Mouse (Mus musculus) midbrain, embryonic 13.5 days (tissue): Measurements from ENCODE around the gene Ms4a4c. TPM values are rescaled to one million over a fixed set of nuclear protein-coding genes. Genes with fewer than 3 reads are reported as not detected.
"Not testable (repeated sequence)": the region's sequence is repeated elsewhere in the genome, so short reads cannot be mapped to it uniquely, and the experiment has no call there.

Experiments
- ATAC-seq: fragments of 200-750 bp; cut with Nextera tagmentation; 2 replicates; pipeline ENCODE4 v1.8.0; 2017; ENCODE audit warnings: mild to moderate bottlenecking, moderate TSS enrichment, moderate library complexity
- H3K27ac ChIP-seq: fragments of 300-500 bp; sonication (generic); 2 replicates; pipeline ENCODE4 v1.5.1; 2015; ENCODE audit warnings: inconsistent platforms, mild to moderate bottlenecking, moderate library complexity
- H3K27me3 ChIP-seq: fragments of 300-500 bp; sonication (generic); 2 replicates; pipeline ENCODE4 v1.6.1; 2015; ENCODE audit warnings: mild to moderate bottlenecking, inconsistent platforms
- H3K36me3 ChIP-seq: fragments of 300-500 bp; sonication (generic); 2 replicates; pipeline ENCODE4 v1.6.1; 2015; ENCODE audit warnings: mild to moderate bottlenecking, inconsistent platforms
- H3K4me1 ChIP-seq: fragments of 300-500 bp; sonication (generic); replicated peaks from 2 replicates; pipeline ENCODE4 v1.6.1; 2015; ENCODE audit warnings: inconsistent platforms
- H3K4me2 ChIP-seq: fragments of 300-500 bp; sonication (generic); replicated peaks from 2 replicates; pipeline ENCODE4 v1.6.1; 2015; ENCODE audit warnings: moderate library complexity, mild to moderate bottlenecking, inconsistent platforms
- H3K4me3 ChIP-seq: fragments of 300-500 bp; sonication (generic); replicated peaks from 2 replicates; pipeline ENCODE4 v1.5.1; 2015; ENCODE audit warnings: mild to moderate bottlenecking, inconsistent platforms
- H3K9ac ChIP-seq: fragments of 300-500 bp; sonication (generic); replicated peaks from 2 replicates; pipeline ENCODE4 v1.6.1; 2015; ENCODE audit warnings: mild to moderate bottlenecking, inconsistent platforms
- H3K9me3 ChIP-seq: fragments of 300-500 bp; sonication (generic); 2 replicates; pipeline ENCODE4 v1.6.1; 2016; ENCODE audit warnings: mild to moderate bottlenecking, inconsistent platforms
- WGBS: fragments of 180-500 bp; shearing (Covaris S2); methylation state at CpG from one replicate; pipeline ENCODE4 v1.1.7; 2015; 5-methylcytosine and 5-hydroxymethylcytosine counted together
- polyA plus RNA-seq: library from polyadenylated mRNA; unstranded; fragments of >200 nt; fragmentation: Nextera tagmentation; extraction: Ambion mirVana; gene quantifications from 2 replicates; pipeline ENCODE4 v1.2.1, GENCODE M21; 2015

The Ms4a4c gene
- polyA plus RNA-seq, 1 experiment from 2014 or later: not detected

GRCm38 (mm10) chr19:11468361-11468760 is 63.8 kb downstream of the Ms4a4c start:
- not testable (repeated sequence) for H3K27me3 ChIP-seq

GRCm38 (mm10) chr19:11469215-11469614 is 64.6 kb downstream of the Ms4a4c start, which contains the start of gene Ms4a6c:
Gene Ms4a6c (plus strand): TSS chr19:11469366.
- H3K4me3 ChIP-seq, H3K36me3 ChIP-seq, H3K4me2 ChIP-seq, ATAC-seq, H3K9ac ChIP-seq, H3K27me3 ChIP-seq, H3K27ac ChIP-seq, H3K9me3 ChIP-seq, H3K4me1 ChIP-seq: not testable (repeated sequence)
- 95% methylated on average over 4 of the region's 4 CpGs for WGBS

More at GRCm38 (mm10) chr19:11468361-11468760, 63.8 kb downstream of the Ms4a4c start:
- ATAC-seq, H3K9me3 ChIP-seq, H3K4me1 ChIP-seq, H3K9ac ChIP-seq, H3K36me3 ChIP-seq, H3K27ac ChIP-seq, H3K4me2 ChIP-seq, H3K4me3 ChIP-seq: not testable (repeated sequence)
- WGBS: 57% methylated on average over 1 of the region's 1 CpGs

Other genes starting within 250 kb of the Ms4a4c start
- gene 1700025F22Rik, start 239.4 kb upstream of the Ms4a4c start, polyA plus RNA-seq: not detected in 2 replicates
- not detected in 2 replicates for gene Ms4a13, start 208.0 kb upstream of the Ms4a4c start, polyA plus RNA-seq
- gene Ms4a12, start 172.3 kb upstream of the Ms4a4c start, polyA plus RNA-seq: not detected in 2 replicates
- gene Ms4a1, start 138.5 kb upstream of the Ms4a4c start, polyA plus RNA-seq: not detected in 2 replicates
- gene Ms4a5, start 120.9 kb upstream of the Ms4a4c start, polyA plus RNA-seq: not detected in 2 replicates
- not detected in 2 replicates for gene Ms4a14, start 90.3 kb upstream of the Ms4a4c start, polyA plus RNA-seq
- 2.6 and 3.6 TPM in 2 replicates for gene Ms4a7, start 68.6 kb upstream of the Ms4a4c start, polyA plus RNA-seq
- 1.5 and 2.1 TPM in 2 replicates for gene Ms4a4a, start 29.2 kb upstream of the Ms4a4c start, polyA plus RNA-seq
- gene Ms4a4b, start 38.8 kb downstream of the Ms4a4c start, polyA plus RNA-seq: not detected in 2 replicates
- 1.9 and 2.0 TPM in 2 replicates for gene Ms4a6c, start 64.6 kb downstream of the Ms4a4c start, polyA plus RNA-seq
- gene Gm8369, start 81.2 kb downstream of the Ms4a4c start, polyA plus RNA-seq: not detected in 2 replicates
- gene Ms4a6b, start 111.7 kb downstream of the Ms4a4c start, polyA plus RNA-seq: 2.5 and 3.1 TPM in 2 replicates
- not detected in 2 replicates for gene Ms4a4d, start 132.0 kb downstream of the Ms4a4c start, polyA plus RNA-seq
- gene Ms4a6d, start 200.1 kb downstream of the Ms4a4c start, polyA plus RNA-seq: 2.0 and 2.3 TPM in 2 replicates
- not detected in 2 replicates for gene Ms4a2, start 218.9 kb downstream of the Ms4a4c start, polyA plus RNA-seq
- not detected in 2 replicates for gene Ms4a3, start 236.1 kb downstream of the Ms4a4c start, polyA plus RNA-seq